Mouse (Mus musculus) WW6 (cell line): ENCODE measurements around the gene Ccdc63.

Source experiments
- DNase-seq: peaks from one replicate; pipeline ENCODE4 v3.0.0-alpha.2; 2013; ENCODE audit warnings: low read depth, low spot score

Ccdc63 gene

DNA sequence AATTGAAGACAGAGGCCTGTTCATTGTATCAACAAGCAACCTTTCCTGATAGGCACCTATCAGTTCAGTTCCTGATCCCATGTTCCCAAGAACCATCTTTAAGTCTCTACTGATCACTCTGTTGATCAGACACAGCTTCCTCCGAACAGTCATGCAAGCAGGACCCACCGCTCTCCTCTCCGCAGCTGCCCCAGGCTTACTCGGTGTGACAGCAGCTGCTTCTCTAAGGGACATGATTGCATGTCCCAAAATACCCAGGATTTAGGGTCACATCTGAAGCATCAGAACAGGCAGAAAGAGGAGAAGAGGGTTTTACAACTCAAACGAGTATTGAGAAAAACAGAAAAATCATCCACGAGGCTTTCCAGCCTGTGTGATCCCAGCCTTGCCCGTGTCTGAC lies 55.3 kb downstream of the Ccdc63 start:
- DNase-seq: no peak

DNA sequence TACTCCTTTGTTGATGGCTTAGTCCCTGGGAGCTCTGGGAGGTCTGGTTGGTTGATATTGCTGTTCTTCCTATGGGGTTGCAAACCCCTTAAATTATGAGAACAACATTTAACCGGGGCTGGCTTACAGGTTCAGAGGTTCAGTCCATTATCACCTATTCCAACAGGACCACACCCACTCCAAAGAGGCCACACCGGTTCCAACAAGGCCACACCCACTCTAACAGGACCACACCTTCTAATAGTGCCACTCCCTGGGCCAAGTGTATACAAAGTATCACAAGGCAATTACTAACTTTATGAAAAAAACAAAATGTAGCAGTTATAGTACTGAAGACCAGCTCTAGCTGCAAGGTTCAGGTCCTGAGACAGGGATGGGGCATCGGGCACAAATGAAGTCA lies 56.2 kb downstream of the Ccdc63 start:
- DNase-seq: no peak

GRCm38 (mm10) chr5:122083282-122083681 lies 57.3 kb downstream of the Ccdc63 start:
- DNase-seq: no peak

DNA sequence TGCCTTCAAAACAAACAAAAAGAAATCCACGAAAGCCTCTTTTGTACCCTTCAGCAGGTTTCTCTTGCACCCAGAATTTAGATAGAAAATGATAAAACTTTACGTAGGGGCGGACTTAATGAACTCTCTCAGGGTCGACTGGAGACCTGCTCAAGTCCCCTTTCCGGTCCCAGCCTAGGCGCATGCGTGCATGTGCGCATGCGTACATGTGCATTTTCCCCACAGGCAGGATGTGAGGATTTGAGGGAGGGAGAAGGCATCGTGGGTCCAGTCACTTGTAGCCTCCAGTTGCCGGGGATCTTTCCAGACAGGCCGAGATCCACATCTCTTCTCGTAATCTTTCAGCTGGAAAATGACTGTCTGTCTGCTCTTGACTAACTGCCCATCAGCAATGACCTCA lies 59.2 kb downstream of the Ccdc63 start:
- DNase-seq: no peak

DNA sequence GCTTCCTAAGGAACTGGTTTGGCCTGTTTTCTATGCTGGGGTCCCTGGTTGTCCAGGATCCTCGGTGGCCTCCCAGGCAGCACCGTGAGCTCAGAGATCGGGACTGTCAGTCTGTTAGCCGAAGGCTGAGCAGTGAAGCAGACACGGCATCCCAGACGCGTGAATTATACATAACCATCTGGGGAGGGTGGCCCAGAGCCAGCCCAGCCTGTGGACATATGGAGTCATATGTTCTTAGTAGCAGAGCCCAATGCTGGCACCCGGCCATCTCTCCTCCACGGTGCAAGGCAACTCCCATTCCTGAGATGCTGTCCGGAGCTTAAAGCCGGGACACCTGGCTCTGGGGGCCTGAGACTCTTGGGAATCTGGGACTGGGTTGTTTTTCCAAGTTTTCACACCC lies 59.7 kb downstream of the Ccdc63 start:
- no peak for DNase-seq

- peak; percentile 54 for DNase-seq
Measured at GRCm38 (mm10) chr5:122079796-122080195, 60.8 kb downstream of the Ccdc63 start.

GRCm38 (mm10) chr5:122077244-122077643 lies 63.4 kb downstream of the Ccdc63 start:
- DNase-seq: no peak

DNA sequence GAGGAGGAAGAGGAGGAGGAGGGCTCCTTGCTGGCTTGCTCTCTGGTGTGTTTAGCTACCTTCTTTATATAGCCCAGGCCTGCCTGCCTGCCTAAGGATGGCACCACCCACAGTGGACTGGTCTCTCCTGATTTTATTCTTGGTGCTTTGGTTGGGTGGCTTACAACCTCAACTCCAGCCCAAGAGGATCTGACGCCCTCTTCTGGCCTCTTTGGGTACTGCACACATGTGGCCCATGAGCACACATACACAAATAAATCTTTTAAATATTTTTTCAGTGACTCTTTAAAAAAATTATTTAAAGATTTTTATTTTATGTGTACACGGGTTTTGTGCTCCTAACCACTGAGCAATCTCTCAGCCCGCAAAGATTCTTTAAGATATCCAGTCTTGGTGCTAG lies 64.9 kb downstream of the Ccdc63 start:
- no peak for DNase-seq

DNA sequence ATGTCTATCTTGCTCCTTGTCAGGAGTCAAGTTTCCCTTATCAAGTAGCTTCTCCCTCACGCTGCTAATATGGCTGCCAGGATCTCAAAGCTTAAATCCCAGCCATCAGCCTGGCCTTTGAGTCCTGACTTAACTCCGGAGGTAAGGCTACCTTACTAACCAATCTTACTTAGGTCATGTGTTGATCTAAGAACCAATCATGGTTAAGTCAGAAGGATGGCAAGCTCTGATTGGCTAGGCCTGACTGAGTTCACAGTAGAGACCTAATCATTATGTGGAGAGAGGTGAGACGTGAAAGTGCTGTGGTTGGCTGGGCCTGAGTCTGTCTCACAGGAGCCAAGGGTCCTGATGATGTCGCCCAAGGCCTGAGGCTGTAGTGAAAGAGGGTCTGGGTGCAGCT lies 68.6 kb downstream of the Ccdc63 start:
- no peak for DNase-seq

DNA sequence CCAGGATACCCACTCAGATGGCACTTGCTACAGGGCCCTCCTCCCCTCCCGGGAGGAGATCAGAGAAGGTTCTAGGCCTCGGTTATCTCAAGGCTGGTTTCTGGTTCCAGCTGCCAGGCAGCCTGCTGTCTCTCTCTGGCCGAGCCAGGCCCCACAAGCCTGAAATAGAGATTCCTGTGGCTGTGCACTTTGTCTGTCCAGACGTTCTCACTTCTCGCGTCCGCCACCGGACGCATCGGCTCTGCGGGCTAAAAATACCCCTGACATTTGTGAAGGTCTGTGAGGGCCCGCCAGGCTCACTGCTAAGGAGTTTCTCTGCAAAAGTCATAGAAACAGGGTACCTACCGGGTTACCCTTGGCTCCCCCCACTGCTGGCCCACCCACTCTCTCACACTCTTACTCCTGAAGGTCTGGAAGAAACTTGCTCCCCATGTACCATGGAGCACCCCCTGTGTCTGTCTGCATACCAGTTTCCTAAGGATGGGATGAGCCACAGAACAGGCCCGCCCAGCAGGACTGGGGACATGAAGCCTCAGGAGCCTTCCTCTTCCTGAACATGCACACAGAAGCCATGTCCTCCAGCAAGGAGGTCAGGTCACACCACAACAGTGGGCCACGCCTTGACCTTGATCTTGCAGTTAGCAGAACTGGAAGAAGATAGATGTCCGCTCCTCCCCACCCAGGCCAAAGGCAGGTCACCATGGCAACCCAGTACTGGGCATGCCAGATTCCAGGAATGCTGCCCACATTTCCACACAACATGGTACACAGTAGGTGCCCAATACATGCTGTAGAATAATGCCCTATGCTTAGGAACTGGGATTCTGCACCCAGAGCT lies 69.4 kb downstream of the Ccdc63 start:
- no peak for DNase-seq

DNA sequence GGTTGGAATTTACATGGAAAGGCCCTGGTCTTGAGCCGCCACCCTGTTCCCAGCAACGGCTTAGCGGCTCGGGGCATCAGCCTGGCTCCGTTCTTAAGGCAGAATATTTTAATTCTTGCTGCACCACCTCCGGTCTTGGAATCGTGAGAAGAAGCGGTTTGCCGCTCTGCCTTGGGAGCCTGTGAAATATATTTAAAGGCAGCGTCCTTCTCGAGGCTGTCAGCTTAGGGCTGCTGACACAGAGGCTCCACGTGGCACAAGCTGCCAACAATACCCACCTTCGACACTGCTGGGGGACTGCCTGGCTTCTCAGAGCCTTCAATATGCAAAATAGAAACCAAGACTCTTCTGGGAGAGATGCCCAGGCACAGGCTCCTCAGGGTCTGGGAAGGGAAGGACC lies 72.1 kb downstream of the Ccdc63 start:
- no peak for DNase-seq

GRCm38 (mm10) chr5:122063204-122063933 lies 77.3 kb downstream of the Ccdc63 start:
- no peak for DNase-seq

DNA sequence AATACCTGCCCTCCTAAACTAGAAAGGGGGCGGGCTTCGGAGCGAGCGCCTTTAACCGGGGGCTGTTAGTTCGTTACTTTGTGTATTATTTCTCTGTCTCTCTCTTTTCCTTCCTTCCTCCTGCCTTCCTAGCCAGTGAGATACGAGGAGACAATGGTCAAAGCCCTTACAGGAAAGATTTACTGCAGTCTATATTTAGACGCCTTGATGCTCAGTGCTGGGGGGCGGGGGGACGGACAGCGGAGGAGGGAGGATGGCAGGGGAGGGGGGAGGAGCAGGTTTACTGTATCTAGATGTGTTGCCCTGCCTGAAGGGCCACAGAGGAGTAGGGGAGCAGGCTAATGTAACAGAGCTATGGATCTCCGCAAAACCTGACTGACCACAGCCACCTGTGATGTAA lies 78.1 kb downstream of the Ccdc63 start:
- no peak for DNase-seq

DNA sequence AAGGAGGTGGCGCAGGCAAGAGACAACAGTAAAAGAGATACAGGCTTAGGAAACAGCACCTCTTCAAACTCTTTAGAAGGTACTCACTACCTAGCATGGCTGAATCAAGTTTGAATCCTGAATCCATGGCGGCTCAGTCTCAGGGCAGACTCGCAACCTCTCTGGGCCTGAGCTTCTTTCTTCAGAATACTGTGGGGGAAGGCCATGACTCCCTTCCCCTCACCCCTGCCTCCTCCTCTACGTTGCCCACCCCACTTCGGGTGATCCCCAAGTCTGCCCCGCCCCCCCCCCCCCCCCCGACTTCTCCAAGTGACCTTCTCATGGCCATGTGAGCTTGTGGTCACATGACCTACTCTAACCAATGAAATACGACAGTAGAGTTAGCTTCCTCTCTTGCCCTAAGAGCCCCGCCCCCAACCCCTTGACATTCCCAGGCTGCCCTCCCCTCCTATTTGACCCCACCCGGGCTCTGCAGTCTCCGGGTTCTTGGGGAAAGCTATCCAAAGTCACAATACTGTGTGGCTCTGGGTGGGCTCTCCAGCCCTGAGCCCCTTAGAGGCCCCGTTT lies 79.8 kb downstream of the Ccdc63 start:
- DNase-seq: no peak

- DNase-seq: no peak
Measured at GRCm38 (mm10) chr5:122059060-122060017, 81.3 kb downstream of the Ccdc63 start.
